Mouse (Mus musculus): Measurements from ENCODE around the gene Prokr2. TPM values are rescaled to one million over a fixed set of nuclear protein-coding genes. Genes with fewer than 3 reads are reported as not detected.

The Prokr2 gene
- polyA plus RNA-seq, 1 experiment from 2014 or later: 2.6 TPM

- ATAC-seq (replicated peaks; ENCODE audit: insufficient number of reproducible peaks, low FRiP score, low TSS enrichment): no peak
- Histone ChIP-seq H3K4me3 (ENCODE audit: low read depth, low read length) (no peak overlapping the region), H3K9ac (ENCODE audit: low read depth, low read length) (no peak overlapping the region), H3K9me3 (replicated peaks; ENCODE audit: control insufficient read depth, low read length) (peaks cover 11% of the 10 kb centered on the region), H3K27ac (ENCODE audit: low read depth, low read length) (no peak overlapping the region), H3K4me2 (no peak overlapping the region), H3K27me3 (ENCODE audit: control insufficient read depth, insufficient read depth, low read length) (no peaks in the 10 kb centered on the region), H3K36me3 (ENCODE audit: control insufficient read depth, insufficient read depth, low read length) (no peaks in the 10 kb centered on the region), H3K4me1 (ENCODE audit: control insufficient read depth, insufficient read depth, low read length) (no peaks in the 10 kb centered on the region)
- whole genome bisulfite sequencing (ENCODE audit: insufficient replicate concordance): 71% methylated on average over 1 of the region's 1 CpGs
These were observed 10.5 kb upstream of the Prokr2 start for GRCm38 (mm10) chr2:132395753-132396152.

GRCm38 (mm10) chr2:132390607-132391160, 5.4 kb upstream of the Prokr2 start:
- Histone ChIP-seq H3K4me1 (ENCODE audit: control insufficient read depth, insufficient read depth, low read length) (no peaks in the 10 kb centered on the region), H3K4me3 (ENCODE audit: low read depth, low read length) (no peak overlapping the region), H3K27ac (ENCODE audit: low read depth, low read length) (no peak overlapping the region), H3K27me3 (ENCODE audit: control insufficient read depth, insufficient read depth, low read length) (no peaks in the 10 kb centered on the region), H3K9ac (ENCODE audit: low read depth, low read length) (no peak overlapping the region), H3K4me2 (no peak overlapping the region), H3K9me3 (replicated peaks; ENCODE audit: control insufficient read depth, low read length) (no peaks in the 10 kb centered on the region), H3K36me3 (ENCODE audit: control insufficient read depth, insufficient read depth, low read length) (no peaks in the 10 kb centered on the region)
- WGBS (ENCODE audit: insufficient replicate concordance): 83% methylated on average over 8 of the region's 8 CpGs
- no peak for ATAC-seq (replicated peaks; ENCODE audit: insufficient number of reproducible peaks, low FRiP score, low TSS enrichment)

- no peak for ATAC-seq (replicated peaks; ENCODE audit: insufficient number of reproducible peaks, low FRiP score, low TSS enrichment)
- no peaks in the 10 kb centered on the region for H3K36me3 ChIP-seq (ENCODE audit: control insufficient read depth, insufficient read depth, low read length)
- no peaks in the 10 kb centered on the region; the same call in 1 of the 2 replicates for H3K4me1 ChIP-seq (ENCODE audit: control insufficient read depth, insufficient read depth, low read length)
- WGBS (ENCODE audit: insufficient replicate concordance): 15% methylated on average over 7 of the region's 7 CpGs
- H3K4me3 ChIP-seq (ENCODE audit: low read depth, low read length): no peak overlapping the region
- no peak overlapping the region for H3K27ac ChIP-seq (ENCODE audit: low read depth, low read length)
- H3K4me2 ChIP-seq: no peak overlapping the region
- H3K9me3 ChIP-seq (replicated peaks; ENCODE audit: control insufficient read depth, low read length): no peaks in the 10 kb centered on the region
- no peaks in the 10 kb centered on the region for H3K27me3 ChIP-seq (ENCODE audit: control insufficient read depth, insufficient read depth, low read length)
- H3K9ac ChIP-seq (ENCODE audit: low read depth, low read length): no peak overlapping the region
These were observed 4.3 kb upstream of the Prokr2 start for GRCm38 (mm10) chr2:132389562-132389961.

DNA sequence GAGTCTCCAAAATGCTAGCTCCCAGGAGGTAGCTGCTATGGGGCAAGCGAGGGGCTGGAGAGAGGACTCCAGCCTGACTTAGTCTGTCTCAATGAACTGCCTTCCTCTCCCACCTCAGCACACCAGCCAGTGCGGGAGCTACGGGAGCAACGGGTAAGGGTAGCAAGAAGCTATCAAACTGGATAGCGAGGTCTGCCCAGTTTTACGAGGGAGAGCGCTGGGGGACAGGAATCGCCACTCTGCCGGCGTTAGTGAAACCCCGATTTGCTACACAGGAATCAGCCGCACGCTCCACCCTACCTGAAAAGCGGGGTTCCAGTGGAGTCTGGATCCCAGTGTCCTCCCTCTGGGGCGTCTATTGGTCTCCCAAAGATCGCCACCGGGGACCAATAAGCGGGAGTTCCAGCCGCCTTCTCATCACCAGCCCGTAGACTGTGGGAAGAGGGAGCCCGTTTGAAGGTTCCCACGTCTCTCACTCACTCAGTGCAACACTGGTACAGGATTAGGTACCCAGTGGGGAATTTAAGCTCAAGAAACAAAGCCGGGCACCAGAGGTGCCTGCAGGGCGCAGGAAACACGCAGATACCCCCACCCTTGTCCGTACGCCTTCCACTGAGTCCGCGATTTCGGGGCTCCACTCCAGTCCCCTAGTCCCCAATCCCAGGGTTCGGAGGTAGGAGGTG, 595 bp downstream of the Prokr2 start:
- H3K4me3 ChIP-seq (ENCODE audit: low read depth, low read length): peak overlapping the region; percentile 62
- peak overlapping the region; percentile 98 for H3K4me2 ChIP-seq
- ATAC-seq (replicated peaks; ENCODE audit: insufficient number of reproducible peaks, low FRiP score, low TSS enrichment): no peak
- H3K4me1 ChIP-seq (ENCODE audit: control insufficient read depth, insufficient read depth, low read length): peaks cover 3% of the 10 kb centered on the region
- under 1% methylated on average over 31 of the region's 31 CpGs for WGBS (ENCODE audit: insufficient replicate concordance)
- no peaks in the 10 kb centered on the region for H3K9me3 ChIP-seq (replicated peaks; ENCODE audit: control insufficient read depth, low read length)
- H3K36me3 ChIP-seq (ENCODE audit: control insufficient read depth, insufficient read depth, low read length): no peaks in the 10 kb centered on the region
- peak overlapping the region; percentile 62 for H3K9ac ChIP-seq (ENCODE audit: low read depth, low read length)
- H3K27me3 ChIP-seq (ENCODE audit: control insufficient read depth, insufficient read depth, low read length): peaks cover 4% of the 10 kb centered on the region; the same call in 1 of the 2 replicates
- no peak overlapping the region for H3K27ac ChIP-seq (ENCODE audit: low read depth, low read length)

DNA sequence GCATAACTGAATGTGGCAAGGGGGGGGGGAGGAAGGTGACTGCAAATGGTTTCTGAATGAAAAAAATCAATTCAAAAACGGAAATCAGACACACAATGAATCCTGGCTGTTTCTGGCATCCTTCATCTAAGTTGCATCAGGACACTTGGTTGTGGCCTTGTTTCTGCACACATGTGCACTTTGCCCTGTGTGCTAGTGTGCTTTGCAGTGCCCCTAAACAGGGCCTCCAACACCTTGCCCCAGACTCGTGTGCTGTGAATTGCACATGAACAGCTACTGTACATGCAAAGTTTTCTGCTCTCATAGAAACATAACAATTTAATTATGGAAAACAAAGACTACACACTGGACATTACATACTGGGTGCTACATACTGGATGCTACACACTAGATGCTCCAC, 2.9 kb downstream of the Prokr2 start:
- peaks cover 4% of the 10 kb centered on the region; the same call in 1 of the 2 replicates for H3K27me3 ChIP-seq (ENCODE audit: control insufficient read depth, insufficient read depth, low read length)
- ATAC-seq (replicated peaks; ENCODE audit: insufficient number of reproducible peaks, low FRiP score, low TSS enrichment): no peak
- H3K9ac ChIP-seq (ENCODE audit: low read depth, low read length): no peak overlapping the region

GRCm38 (mm10) chr2:132379690-132380089, 5.6 kb downstream of the Prokr2 start:
- no peak overlapping the region for H3K27ac ChIP-seq (ENCODE audit: low read depth, low read length)
- no peak for ATAC-seq (replicated peaks; ENCODE audit: insufficient number of reproducible peaks, low FRiP score, low TSS enrichment)
- H3K27me3 ChIP-seq (ENCODE audit: control insufficient read depth, insufficient read depth, low read length): peaks cover 4% of the 10 kb centered on the region; the same call in 1 of the 2 replicates
- no peaks in the 10 kb centered on the region for H3K36me3 ChIP-seq (ENCODE audit: control insufficient read depth, insufficient read depth, low read length)
- H3K4me2 ChIP-seq: no peak overlapping the region
- peaks cover 5% of the 10 kb centered on the region; the same call in 1 of the 2 replicates for H3K4me1 ChIP-seq (ENCODE audit: control insufficient read depth, insufficient read depth, low read length)
- H3K9me3 ChIP-seq (replicated peaks; ENCODE audit: control insufficient read depth, low read length): no peaks in the 10 kb centered on the region
- no peak overlapping the region for H3K9ac ChIP-seq (ENCODE audit: low read depth, low read length)
- H3K4me3 ChIP-seq (ENCODE audit: low read depth, low read length): no peak overlapping the region
- 54% methylated on average over 4 of the region's 4 CpGs for WGBS (ENCODE audit: insufficient replicate concordance)

More for the DNA sequence above, 2.9 kb downstream of the Prokr2 start:
- Histone ChIP-seq H3K4me3 (ENCODE audit: low read depth, low read length) (no peak overlapping the region), H3K4me1 (ENCODE audit: control insufficient read depth, insufficient read depth, low read length) (peaks cover 5% of the 10 kb centered on the region), H3K27ac (ENCODE audit: low read depth, low read length) (no peak overlapping the region), H3K36me3 (ENCODE audit: control insufficient read depth, insufficient read depth, low read length) (no peaks in the 10 kb centered on the region), H3K9me3 (replicated peaks; ENCODE audit: control insufficient read depth, low read length) (no peaks in the 10 kb centered on the region), H3K4me2 (no peak overlapping the region)
- 57% methylated on average over 2 of the region's 2 CpGs for WGBS (ENCODE audit: insufficient replicate concordance)

- no peak overlapping the region for H3K4me2 ChIP-seq
- peaks cover 2% of the 10 kb centered on the region; the same call in 1 of the 2 replicates for H3K4me1 ChIP-seq (ENCODE audit: control insufficient read depth, insufficient read depth, low read length)
- no peaks in the 10 kb centered on the region for H3K9me3 ChIP-seq (replicated peaks; ENCODE audit: control insufficient read depth, low read length)
- no peak for ATAC-seq (replicated peaks; ENCODE audit: insufficient number of reproducible peaks, low FRiP score, low TSS enrichment)
- H3K4me3 ChIP-seq (ENCODE audit: low read depth, low read length): no peak overlapping the region
- H3K9ac ChIP-seq (ENCODE audit: low read depth, low read length): no peak overlapping the region
- no peaks in the 10 kb centered on the region for H3K36me3 ChIP-seq (ENCODE audit: control insufficient read depth, insufficient read depth, low read length)
- WGBS (ENCODE audit: insufficient replicate concordance): 61% methylated on average over 10 of the region's 10 CpGs
- no peak overlapping the region for H3K27ac ChIP-seq (ENCODE audit: low read depth, low read length)
- H3K27me3 ChIP-seq (ENCODE audit: control insufficient read depth, insufficient read depth, low read length): peaks cover 3% of the 10 kb centered on the region; the same call in 1 of the 2 replicates
These were observed 6.6 kb downstream of the Prokr2 start for GRCm38 (mm10) chr2:132378602-132379150.

DNA sequence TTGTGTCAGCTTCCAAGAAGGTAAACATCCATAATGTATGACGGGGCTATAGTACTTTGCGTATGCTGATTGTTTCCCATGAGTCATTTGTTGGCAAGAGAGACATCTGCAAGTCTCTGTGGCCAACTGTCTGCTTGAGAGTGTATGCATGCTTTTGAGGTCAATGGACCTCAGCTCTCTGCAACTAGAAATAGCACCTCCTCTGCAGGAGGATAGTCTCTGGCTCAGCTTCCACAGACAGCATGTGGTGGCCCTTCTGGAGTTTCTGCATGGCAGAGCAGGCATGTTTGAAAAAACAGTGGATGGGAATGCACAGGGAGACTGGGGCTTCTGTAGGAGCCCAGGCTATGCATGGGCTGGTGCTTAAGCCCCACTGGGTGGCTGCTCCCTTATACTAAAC, 7.8 kb downstream of the Prokr2 start:
- Histone ChIP-seq H3K4me3 (ENCODE audit: low read depth, low read length) (no peak overlapping the region), H3K9me3 (replicated peaks; ENCODE audit: control insufficient read depth, low read length) (no peaks in the 10 kb centered on the region), H3K27ac (ENCODE audit: low read depth, low read length) (no peak overlapping the region), H3K9ac (ENCODE audit: low read depth, low read length) (no peak overlapping the region), H3K4me1 (ENCODE audit: control insufficient read depth, insufficient read depth, low read length) (peaks cover 2% of the 10 kb centered on the region; the same call in 1 of the 2 replicates), H3K36me3 (ENCODE audit: control insufficient read depth, insufficient read depth, low read length) (no peaks in the 10 kb centered on the region), H3K4me2 (no peak overlapping the region), H3K27me3 (ENCODE audit: control insufficient read depth, insufficient read depth, low read length) (no peaks in the 10 kb centered on the region)
- ATAC-seq (replicated peaks; ENCODE audit: insufficient number of reproducible peaks, low FRiP score, low TSS enrichment): no peak
- WGBS (ENCODE audit: insufficient replicate concordance): 83% methylated on average over 2 of the region's 2 CpGs
